Mouse (Mus musculus) MEL (cell line): Measurements from ENCODE around the gene Mpnd. TPM values are rescaled to one million over a fixed set of nuclear protein-coding genes. Genes with fewer than 3 reads are reported as not detected.

ENCODE experiments used
- DNase-seq: peaks from one replicate; pipeline ENCODE4 v3.0.0; 2011; ENCODE audit warnings: low read depth, low spot score
- H3K27ac ChIP-seq: 2 replicates; pipeline ENCODE4 v1.5.1; 2012; ENCODE audit warnings: low read depth, mild to moderate bottlenecking, control low read depth, low read length, moderate library complexity; ENCODE audit not compliant: control insufficient read depth
- H3K27me3 ChIP-seq, 2 experiments: fragments of 150-350 bp in 1 of 2; sonication (generic) in 1 of 2; 2 replicates each; pipeline ENCODE4 v1.6.1; 2012; ENCODE audit warnings: low read length in 2 of 2, mild to moderate bottlenecking in 2 of 2, improper control_type of control experiment in 1 of 2, moderate library complexity in 1 of 2; ENCODE audit not compliant: insufficient read depth in 2 of 2, control insufficient read depth in 1 of 2
- H3K36me3 ChIP-seq, 2 experiments: 2 replicates each; pipeline ENCODE4 v1.6.1; 2012 to 2014; ENCODE audit warnings: low read length in 2 of 2, improper control_type of control experiment in 1 of 2, inconsistent platforms in 1 of 2, mild to moderate bottlenecking in 1 of 2; ENCODE audit not compliant: insufficient read depth in 2 of 2, control insufficient read depth in 1 of 2
- H3K4me1 ChIP-seq, 2 experiments: fragments of 150-350 bp in 1 of 2; sonication (generic) in 1 of 2; 2 replicates each; pipeline ENCODE4 v1.6.1; 2012; ENCODE audit warnings: low read length in 2 of 2, improper control_type of control experiment in 1 of 2, mild to moderate bottlenecking in 1 of 2; ENCODE audit not compliant: insufficient read depth in 2 of 2, control insufficient read depth in 1 of 2
- H3K4me3 ChIP-seq, 2 experiments: fragments of 150-350 bp in 1 of 2; sonication (generic) in 1 of 2; 2 replicates each; pipeline ENCODE4 v1.5.1; 2012; ENCODE audit warnings: low read depth in 2 of 2, low read length in 2 of 2, mild to moderate bottlenecking in 2 of 2, moderate library complexity in 2 of 2, control low read depth in 1 of 2, improper control_type of control experiment in 1 of 2; ENCODE audit not compliant: control insufficient read depth in 1 of 2, insufficient read depth in 1 of 2
- H3K79me2 ChIP-seq: 2 replicates; pipeline ENCODE4 v1.6.1; 2012; ENCODE audit warnings: mild to moderate bottlenecking, low read length, moderate library complexity; ENCODE audit not compliant: control insufficient read depth, poor library complexity, insufficient read depth
- H3K9ac ChIP-seq: 2 replicates; pipeline ENCODE4 v1.6.1; 2012; ENCODE audit warnings: low read depth, mild to moderate bottlenecking, control low read depth, low read length, moderate library complexity; ENCODE audit not compliant: control insufficient read depth, poor library complexity, severe bottlenecking
- H3K9me3 ChIP-seq: fragments of 150-350 bp; sonication (generic); replicated peaks from 2 replicates; pipeline ENCODE4 v1.6.1; 2012; ENCODE audit warnings: mild to moderate bottlenecking, low read length, improper control_type of control experiment, moderate library complexity; ENCODE audit not compliant: insufficient read depth
- ETS1 ChIP-seq: IDR thresholded peaks from 2 replicates; pipeline ENCODE4 v1.6.1; 2012; ENCODE audit warnings: low read depth, mild to moderate bottlenecking, inconsistent platforms, low read length, improper control_type of control experiment, moderate library complexity
- GATA1 ChIP-seq: IDR thresholded peaks from 2 replicates; pipeline ENCODE4 v1.6.1; 2011; ENCODE audit warnings: low read depth, low read length, improper control_type of control experiment
- HCFC1 ChIP-seq: IDR thresholded peaks from 2 replicates; pipeline ENCODE4 v1.6.1; 2012; ENCODE audit warnings: low read depth, mild to moderate bottlenecking, inconsistent platforms, low read length, improper control_type of control experiment, moderate library complexity
- JUND ChIP-seq: IDR thresholded peaks from 2 replicates; pipeline ENCODE4 v1.6.1; 2011; ENCODE audit warnings: low read depth, mild to moderate bottlenecking, improper control_type of control experiment, low read length
- KAT2A ChIP-seq: conservative IDR thresholded peaks from 2 replicates; pipeline ENCODE4 v1.6.1; 2012; ENCODE audit warnings: low read depth, low read length, improper control_type of control experiment, inconsistent platforms
- MAX ChIP-seq: IDR thresholded peaks from 2 replicates; pipeline ENCODE4 v1.6.1; 2011; ENCODE audit warnings: low read length, improper control_type of control experiment
- MAZ ChIP-seq: IDR thresholded peaks from 2 replicates; pipeline ENCODE4 v1.6.1; 2012; ENCODE audit warnings: low read depth, mild to moderate bottlenecking, inconsistent platforms, low read length, improper control_type of control experiment
- MEF2A ChIP-seq: IDR thresholded peaks from 2 replicates; pipeline ENCODE4 v1.6.1; 2014; ENCODE audit warnings: low read depth, mild to moderate bottlenecking, inconsistent platforms, low read length, improper control_type of control experiment; ENCODE audit not compliant: poor library complexity, insufficient replicate concordance, severe bottlenecking; ENCODE audit errors: extremely low read depth
- MXI1 ChIP-seq: IDR thresholded peaks from 2 replicates; pipeline ENCODE4 v1.6.1; 2011; ENCODE audit warnings: mild to moderate bottlenecking, low read depth, low read length, improper control_type of control experiment
- MYB ChIP-seq: IDR thresholded peaks from 2 replicates; pipeline ENCODE4 v1.6.1; 2011; ENCODE audit warnings: mild to moderate bottlenecking, low read depth, low read length, improper control_type of control experiment
- NRF1 ChIP-seq: IDR thresholded peaks from 2 replicates; pipeline ENCODE4 v1.6.1; 2014; ENCODE audit warnings: low read depth, mild to moderate bottlenecking, inconsistent platforms, low read length, improper control_type of control experiment, moderate library complexity; ENCODE audit not compliant: poor library complexity, insufficient read depth, severe bottlenecking
- POLR2AphosphoS5 ChIP-seq: IDR thresholded peaks from 2 replicates; pipeline ENCODE4 v1.6.1; 2012; ENCODE audit warnings: low read depth, borderline replicate concordance, mild to moderate bottlenecking, inconsistent platforms, low read length, moderate library complexity, mixed read lengths
- SMC3 ChIP-seq: IDR thresholded peaks from 2 replicates; pipeline ENCODE4 v1.6.1; 2011; ENCODE audit warnings: low read depth, low read length, improper control_type of control experiment
- TBP ChIP-seq: IDR thresholded peaks from 2 replicates; pipeline ENCODE4 v1.8.0; 2011; ENCODE audit warnings: low read depth, low read length, improper control_type of control experiment
- UBTF ChIP-seq: IDR thresholded peaks from 2 replicates; pipeline ENCODE4 v1.6.1; 2012; ENCODE audit warnings: low read depth, mild to moderate bottlenecking, inconsistent platforms, low read length, improper control_type of control experiment, moderate library complexity, borderline replicate concordance; ENCODE audit not compliant: insufficient read depth
- USF2 ChIP-seq, 2 experiments: IDR thresholded peaks; 2 replicates each; pipeline ENCODE4 v1.6.1; 2011 to 2012; ENCODE audit warnings: improper control_type of control experiment in 2 of 2, low read length in 2 of 2, borderline replicate concordance in 1 of 2, inconsistent platforms in 1 of 2, low read depth in 1 of 2, mild to moderate bottlenecking in 1 of 2; ENCODE audit not compliant: insufficient read depth in 1 of 2
- ZKSCAN1 ChIP-seq: IDR thresholded peaks from 2 replicates; pipeline ENCODE4 v1.6.1; 2012; ENCODE audit warnings: low read depth, mild to moderate bottlenecking, inconsistent platforms, low read length, improper control_type of control experiment, moderate library complexity
- polyA plus RNA-seq, 2 experiments: library from polyadenylated mRNA; stranded (reverse) in 1 of 2; unstranded in 1 of 2; fragments of >175 nt in 1 of 2; fragments of >200 nt in 1 of 2; gene quantifications; 2 replicates each; pipeline versions ENCODE4 v1.2.1 to v1.2.4; 2012; ENCODE audit warnings: low replicate concordance in 2 of 2, low read depth in 1 of 2; ENCODE audit not compliant: insufficient read length in 2 of 2, insufficient read depth in 1 of 2, missing spikeins in 1 of 2
- total RNA-seq: library from RNA; depleted of rRNA; stranded (reverse); fragments of 300-350 nt; gene quantifications from 2 replicates; pipeline ENCODE4 v1.2.3, GENCODE M21; 2012

Gene Mpnd
- total and polyA plus RNA-seq, 3 experiments = 3.9 to 18.3 TPM; not detected in 1

GRCm38 (mm10) chr17:56040030-56040856, 34.7 kb downstream of the Mpnd start, which contains the start of gene Chaf1a (continued):
- TF ChIP-seq MXI1 = no peak; the same call in 1 of the 2 replicates
- TF ChIP-seq JUND = no peak
- peak; percentile 82 to 94 for TF ChIP-seq USF2 (IDR thresholded peaks at IDR 0.05; ENCODE audit: borderline replicate concordance in 1 of 2, insufficient read depth in 1 of 2, low read depth in 1 of 2, low read length in 2 of 2)
- TF ChIP-seq MAZ = 0 out of 2 replicates have a peak, but pooled peaks have one; percentile 32
- TF ChIP-seq KAT2A = no peak; the same call in 1 of the 2 replicates
- no peak for TF ChIP-seq ETS1
- no peak for TF ChIP-seq MEF2A
- TF ChIP-seq NRF1 = no peak
- TF ChIP-seq UBTF = no peak
- no peak for TF ChIP-seq SMC3
- TF ChIP-seq HCFC1 = peak; percentile 84

- H3K4me3 ChIP-seq = peak overlapping the region; percentile 87 to 89
- peak overlapping the region; percentile 98 for H3K9ac ChIP-seq
- peaks cover 6 to 24% of the 10 kb centered on the region in 2 experiments for H3K4me1 ChIP-seq
- TF ChIP-seq MYB = no peak
- TF ChIP-seq GATA1 = no peak
- TF ChIP-seq MAZ = no peak
- TF ChIP-seq ETS1 = no peak
- peak; percentile 42; the same call in 1 of the 2 replicates for TF ChIP-seq MAX
- no peak for TF ChIP-seq TBP
- TF ChIP-seq POLR2AphosphoS5 = no peak
- TF ChIP-seq MXI1 = peak; percentile 47; the same call in 1 of the 2 replicates
- no peak for TF ChIP-seq ZKSCAN1
- no peak for TF ChIP-seq SMC3
- no peak for TF ChIP-seq KAT2A
- no peaks in the 10 kb centered on the region for H3K27me3 ChIP-seq
- H3K9me3 ChIP-seq = no peaks in the 10 kb centered on the region
- H3K36me3 ChIP-seq = peaks cover 13 to 32% of the 10 kb centered on the region in 2 experiments
- H3K79me2 ChIP-seq = peaks cover 49% of the 10 kb centered on the region
- no peak for DNase-seq
- H3K27ac ChIP-seq = peak overlapping the region; percentile 64
Observed at GRCm38 (mm10) chr17:56040857-56041163, 35.3 kb downstream of the Mpnd start.
